In the genomic region with DNA sequence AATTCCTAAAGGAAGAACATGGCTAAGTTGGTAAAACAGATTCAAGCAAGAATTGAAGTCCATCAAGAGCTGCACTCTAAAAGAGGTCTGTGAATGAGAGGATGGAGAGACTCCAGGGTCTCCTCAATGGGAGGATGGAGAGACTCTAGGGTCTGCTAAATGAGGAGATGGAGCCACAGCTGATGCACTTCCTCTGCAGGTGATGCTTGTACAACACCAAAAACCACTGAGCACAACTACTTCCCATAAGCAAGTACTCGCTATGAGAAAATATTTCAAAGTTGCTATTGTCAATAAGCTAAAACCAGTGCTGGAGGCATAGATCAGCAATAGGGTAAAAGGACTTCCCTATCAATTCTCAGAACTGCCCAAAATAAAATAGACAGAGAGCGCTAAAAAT, we compare ENCODE assay signal across 15 mouse cellular contexts.
"Had no signal": no experiment of that assay in that cellular context is flagged by ENCODE, and none has a peak within 500 bp of the region (broad histone marks: within the 10 kb centered on the region; RNA-seq: fewer than 3 reads in every experiment).

No protein-coding gene starts in this region.

- H3K4me2 ChIP-seq: lung, embryonic 15.5 days; midbrain, embryonic 11.5 days; midbrain, embryonic 13.5 days; midbrain, embryonic 15.5 days; neural tube, embryonic 12.5 days had no signal

- DNase-seq: lung, adult 2 months; lung, postnatal 14 days; lung, postnatal 36 days; right cerebral cortex, postnatal 14 days; thymus, adult 18-20 months; thymus, postnatal 14 days; thymus, postnatal 36 days had no signal

- H3K27me3 ChIP-seq: lung, embryonic 15.5 days; megakaryocyte, embryonic 14.5 days; midbrain, embryonic 15.5 days; neural tube, embryonic 12.5 days had no signal

- H3K4me3 ChIP-seq: lung, embryonic 15.5 days; megakaryocyte, embryonic 14.5 days; midbrain, embryonic 13.5 days; midbrain, embryonic 15.5 days; neural tube, embryonic 12.5 days had no signal

- H3K36me3 ChIP-seq: lung, embryonic 15.5 days; midbrain, embryonic 13.5 days; midbrain, embryonic 15.5 days; neural tube, embryonic 12.5 days had no signal

- H3K27ac ChIP-seq: lung, embryonic 15.5 days; macrophage; midbrain, embryonic 13.5 days; midbrain, embryonic 15.5 days; neural tube, embryonic 12.5 days had no signal

- H3K9me3 ChIP-seq: lung, embryonic 15.5 days; megakaryocyte, embryonic 14.5 days; midbrain, embryonic 13.5 days; midbrain, embryonic 15.5 days; neural tube, embryonic 12.5 days had no signal

- H3K9ac ChIP-seq: lung, embryonic 15.5 days; midbrain, embryonic 13.5 days; midbrain, embryonic 15.5 days; neural tube, embryonic 12.5 days had no signal

- ATAC-seq: lung, postnatal 0 days; midbrain, embryonic 13.5 days; midbrain, embryonic 15.5 days had no signal
